ENCODE assay signal across 16 mouse cellular contexts in genomic region chr2:150832029-150832428, GRCm38 (mm10). TPM values are rescaled to one million over a fixed set of nuclear protein-coding genes. Genes with fewer than 3 reads are reported as not detected.
DNase-seq lines count a peak whose midpoint lies in the region; ATAC-seq lines count a peak whose summit lies in the region.
"Had no signal": no experiment of that assay in that cellular context is flagged by ENCODE, and none has a peak within 500 bp of the region (broad histone marks: within the 10 kb centered on the region; RNA-seq: fewer than 3 reads in every experiment).

No protein-coding gene starts in this region.

- peaks cover 70% of the 10 kb centered on the region for H3K36me3 ChIP-seq in kidney, embryonic 14.5 days (ENCODE audit: control insufficient read depth, insufficient read depth, low read length)
- H3K36me3 ChIP-seq in macrophage (ENCODE audit: inconsistent target) = peaks cover 89% of the 10 kb centered on the region

- no peaks in the 10 kb centered on the region; the same call in 1 of the 2 replicates for H3K79me2 ChIP-seq in macrophage (ENCODE audit: inconsistent target)

- WGBS in kidney, embryonic 14.5 days = 93% methylated on average over 7 of the region's 7 CpGs
- WGBS in macrophage (ENCODE audit: missing documents) = 95% methylated on average over 7 of the region's 7 CpGs

- H3K27me3 ChIP-seq in kidney, embryonic 14.5 days (ENCODE audit: control insufficient read depth, insufficient read depth, low read length) = no peaks in the 10 kb centered on the region
- H3K27me3 ChIP-seq: embryonic facial prominence, embryonic 12.5 days had no signal

- no peaks in the 10 kb centered on the region for H3K9me3 ChIP-seq in kidney, embryonic 14.5 days (ENCODE audit: control insufficient read depth, low read length)
- H3K9me3 ChIP-seq: embryonic facial prominence, embryonic 12.5 days had no signal

- no peak overlapping the region for H3K4me3 ChIP-seq in kidney, embryonic 14.5 days (ENCODE audit: low read length)
- no peak overlapping the region for H3K4me3 ChIP-seq in macrophage (ENCODE audit: inconsistent target)
- H3K4me3 ChIP-seq: embryonic facial prominence, embryonic 12.5 days had no signal

- H3K4me1 ChIP-seq in kidney, embryonic 14.5 days (ENCODE audit: control insufficient read depth, insufficient read depth, low read length) = no peaks in the 10 kb centered on the region
- H3K4me1 ChIP-seq: embryonic facial prominence, embryonic 12.5 days had no signal

- no peak for ATAC-seq in kidney, embryonic 14.5 days (ENCODE audit: low FRiP score, low TSS enrichment)
- ATAC-seq: CD4-positive, CD25-positive, alpha-beta regulatory T cell, adult 4 months had no signal

- H3K9ac ChIP-seq in kidney, embryonic 14.5 days (ENCODE audit: low read depth, low read length) = no peak overlapping the region
- H3K9ac ChIP-seq: embryonic facial prominence, embryonic 12.5 days; liver, embryonic 14.5 days had no signal

- peak; percentile 69 for DNase-seq in kidney, adult 11 months
- DNase-seq in urinary bladder, postnatal 14 days (ENCODE audit: low spot score) = peak; percentile 44
- DNase-seq in urinary bladder, adult 18-20 months (ENCODE audit: low spot score in 2 of 2) = no peak
- peak; percentile 48 for DNase-seq in cerebellum, adult 8-10 months
- DNase-seq in frontal cortex, adult 2 months (ENCODE audit: extremely low spot score in 1 of 2, low spot score in 1 of 2) = no peak
- DNase-seq in urinary bladder, adult 2 months (ENCODE audit: low spot score) = no peak
- DNase-seq: adrenal gland, postnatal 25 days; lung, postnatal 14 days; retina, postnatal 1 day; thymus, postnatal 14 days had no signal

- no peak overlapping the region for H3K4me2 ChIP-seq in kidney, embryonic 14.5 days (replicated peaks; ENCODE audit: low read depth, low read length)
- H3K4me2 ChIP-seq: embryonic facial prominence, embryonic 12.5 days; midbrain, embryonic 11.5 days had no signal

- no peak overlapping the region for H3K27ac ChIP-seq in kidney, embryonic 14.5 days (ENCODE audit: low read depth, low read length)
- H3K27ac ChIP-seq in macrophage = peak overlapping the region; percentile 99
- H3K27ac ChIP-seq: embryonic facial prominence, embryonic 12.5 days; liver, embryonic 14.5 days had no signal

RNA-seq across cellular contexts. Expression of gene Pygb, which starts 45.5 kb away (rescaled TPM):
- 35.3 and 57.8 TPM in 2 replicates for polyA plus RNA-seq in kidney, embryonic 14.5 days (2014; fragmentation: Nextera tagmentation; extraction: Ambion mirVana)
- 100 to 1,000 TPM in 1 of 26 experiments, 10 to 100 TPM in 23, 1 to 10 TPM in 2; 8.1 to 108 (median 39.3) TPM for total RNA-seq in macrophage (2018; cell fraction: chromatin; rRNA removed)
- total RNA-seq in macrophage (2018; cell fraction: cytosol; rRNA removed) = 10 to 100 TPM; 31.5 to 66.3 (median 47.1) TPM
- 10 to 100 TPM; 22.2 to 83.1 (median 39.5) TPM for total RNA-seq in macrophage (2018; cell fraction: nucleus; rRNA removed)
- polyA plus RNA-seq in macrophage (2018) = 44.5 to 59.8 TPM (median 50.7 TPM) in 3 replicates
- 123 and 125 TPM in 2 replicates for polyA plus RNA-seq in frontal cortex, adult 2 months (2012; rRNA removed)
- polyA plus RNA-seq in urinary bladder, adult 2 months (2012; rRNA removed) = 290 and 354 TPM in 2 replicates

Comparison
In these comparisons a context has a peak if more than half of its experiments do, and no peak if none do; other contexts are left out.
1. DNase-seq: peak in kidney, adult 11 months (single experiment), urinary bladder, postnatal 14 days (single experiment) and cerebellum, adult 8-10 months (single experiment); none in urinary bladder, adult 18-20 months (0 of 2), frontal cortex, adult 2 months (0 of 2) and urinary bladder, adult 2 months (single experiment).